Mouse (Mus musculus): Measurements from ENCODE around the gene Ldhd. TPM values are rescaled to one million over a fixed set of nuclear protein-coding genes. Genes with fewer than 3 reads are reported as not detected.
"Not testable (repeated sequence)": the region's sequence is repeated elsewhere in the genome, so short reads cannot be mapped to it uniquely, and the experiment has no call there.

Gene Ldhd
- total RNA-seq (2021): 10 to 100 TPM; 30.3 to 31.4 TPM
- long read RNA-seq, experiment 1, transcript Ldhd-201 (11 exons, 2,273 nt): major isoform, 30 of 35 reads
- long read RNA-seq, experiment 1, partial matches to known transcripts: 0 of 35 reads
- long read RNA-seq, experiment 1, other reads (novel, unspliced or antisense): 3 of 35 reads
- long read RNA-seq, experiment 2, transcript Ldhd-201 (11 exons, 2,273 nt): major isoform, 27 of 34 reads
- long read RNA-seq, experiment 2, partial matches to known transcripts: 3 of 34 reads
- long read RNA-seq, experiment 2, other reads (novel, unspliced or antisense): 2 of 34 reads

- peak; percentile 72 for DNase-seq (ENCODE audit: low spot score)
Observed at GRCm38 (mm10) chr8:111630105-111630521, at the start of gene Ldhd. Gene Ldhd, minus strand, starts transcription at chr8:111630374.

GRCm38 (mm10) chr8:111678848-111679247 lies 48.7 kb upstream of the Ldhd start:
- no peak for DNase-seq (ENCODE audit: low spot score)

GRCm38 (mm10) chr8:111678111-111678510 lies 47.9 kb upstream of the Ldhd start:
- DNase-seq (ENCODE audit: low spot score): peak; percentile 77

GRCm38 (mm10) chr8:111676237-111676636 lies 46.1 kb upstream of the Ldhd start:
- no peak for DNase-seq (ENCODE audit: low spot score)

GRCm38 (mm10) chr8:111666751-111667150 lies 36.6 kb upstream of the Ldhd start:
- no peak for DNase-seq (ENCODE audit: low spot score)

GRCm38 (mm10) chr8:111662473-111662872 lies 32.3 kb upstream of the Ldhd start:
- DNase-seq (ENCODE audit: low spot score): peak; percentile 77

GRCm38 (mm10) chr8:111658819-111659423 lies 28.7 kb upstream of the Ldhd start:
- DNase-seq (ENCODE audit: low spot score): peak; percentile 32

GRCm38 (mm10) chr8:111657312-111657854 lies 27.2 kb upstream of the Ldhd start:
- DNase-seq (ENCODE audit: low spot score): no peak

GRCm38 (mm10) chr8:111653524-111653923 lies 23.4 kb upstream of the Ldhd start:
- no peak for DNase-seq (ENCODE audit: low spot score)

- no peak for DNase-seq (ENCODE audit: low spot score)
Observed at GRCm38 (mm10) chr8:111650651-111651050, 20.5 kb upstream of the Ldhd start.

GRCm38 (mm10) chr8:111648834-111649233 lies 18.7 kb upstream of the Ldhd start:
- DNase-seq (ENCODE audit: low spot score): no peak

- DNase-seq (ENCODE audit: low spot score): no peak
Observed at GRCm38 (mm10) chr8:111645715-111646114, 15.5 kb upstream of the Ldhd start.

GRCm38 (mm10) chr8:111644286-111645051 lies 14.3 kb upstream of the Ldhd start:
- not testable (repeated sequence) for DNase-seq (ENCODE audit: low spot score)

GRCm38 (mm10) chr8:111643264-111644141 lies 13.3 kb upstream of the Ldhd start, which contains the start of gene Zfp1:
Gene Zfp1, plus strand, starts transcription at chr8:111643401.
- DNase-seq (ENCODE audit: low spot score): peak; percentile 91

GRCm38 (mm10) chr8:111642939-111643263 lies 12.7 kb upstream of the Ldhd start:
- no peak for DNase-seq (ENCODE audit: low spot score)

- no peak for DNase-seq (ENCODE audit: low spot score)
Observed at GRCm38 (mm10) chr8:111642496-111642895, 12.3 kb upstream of the Ldhd start.

GRCm38 (mm10) chr8:111641064-111641463 lies 10.9 kb upstream of the Ldhd start:
- DNase-seq (ENCODE audit: low spot score): no peak

- DNase-seq (ENCODE audit: low spot score): no peak
Observed at GRCm38 (mm10) chr8:111638086-111638485, 7.9 kb upstream of the Ldhd start.

GRCm38 (mm10) chr8:111632976-111633375 lies 2.8 kb upstream of the Ldhd start:
- DNase-seq (ENCODE audit: low spot score): no peak

- DNase-seq (ENCODE audit: low spot score): no peak
Observed at GRCm38 (mm10) chr8:111631589-111631988, 1.4 kb upstream of the Ldhd start.

- DNase-seq (ENCODE audit: low spot score): no peak
Observed at GRCm38 (mm10) chr8:111628894-111629501, 1.2 kb downstream of the Ldhd start.
